Mouse (Mus musculus) v-Abl transformed pro-B cells (cell line): ENCODE data around the gene Gabrb1.

ENCODE experiments used
- in situ Hi-C, 2 experiments: fragments of 400-800 bp; cut with MboI; formaldehyde crosslinking; loops; one replicate each; pipeline ENCODE4 v1.15.1; 2025; ENCODE audit not compliant: unreplicated experiment in 2 of 2

The Gabrb1 gene

DNA sequence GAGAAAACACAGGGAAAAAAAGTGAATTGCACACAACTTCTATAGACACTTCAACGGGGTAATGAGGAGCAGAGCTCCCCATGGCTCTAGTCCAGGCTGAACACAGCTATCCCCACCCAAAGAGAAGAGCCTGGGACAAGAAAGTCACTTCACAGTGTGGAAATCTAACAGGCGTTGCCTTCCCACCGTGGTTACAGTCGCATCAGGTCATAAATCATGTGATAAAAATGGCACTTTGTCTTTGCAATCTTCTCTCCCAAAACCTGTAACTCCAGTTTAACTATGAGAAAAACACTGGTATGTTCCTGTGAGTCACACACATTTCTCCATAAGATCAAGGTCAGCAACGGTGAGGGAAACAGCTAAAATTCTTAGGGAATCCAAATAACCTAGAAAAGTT, 498.7 kb downstream of the Gabrb1 start:
- in situ Hi-C loops: loop anchor here in 1 of 2 experiments (25.0 kb wide), 2 partner anchors 406 to 1931 kb away; partner anchors contain the start of gene Nfxl1

DNA sequence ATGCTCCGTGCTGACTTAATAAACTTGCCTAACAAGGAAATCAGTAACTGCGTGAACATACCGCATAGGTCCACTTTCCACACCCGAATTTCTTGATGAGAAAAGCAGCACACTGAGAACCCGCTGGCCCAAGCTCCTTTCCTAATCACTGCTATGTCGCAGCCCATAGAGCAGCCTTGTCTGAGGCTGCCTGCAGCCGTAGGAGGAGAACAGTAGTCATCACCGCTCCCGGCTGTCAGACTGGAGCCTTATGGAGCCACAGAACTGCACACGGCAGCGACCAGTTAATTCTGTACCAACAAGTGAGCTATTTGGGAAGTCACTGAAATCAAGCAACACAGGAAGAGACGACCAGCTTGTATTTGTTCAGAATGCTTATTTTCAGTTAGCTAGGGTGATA, 500.8 kb downstream of the Gabrb1 start:
- in situ Hi-C loops: loop anchor here in 1 of 2 experiments (25.0 kb wide), 2 partner anchors 404 to 1929 kb away; partner anchors contain the start of gene Nfxl1

DNA sequence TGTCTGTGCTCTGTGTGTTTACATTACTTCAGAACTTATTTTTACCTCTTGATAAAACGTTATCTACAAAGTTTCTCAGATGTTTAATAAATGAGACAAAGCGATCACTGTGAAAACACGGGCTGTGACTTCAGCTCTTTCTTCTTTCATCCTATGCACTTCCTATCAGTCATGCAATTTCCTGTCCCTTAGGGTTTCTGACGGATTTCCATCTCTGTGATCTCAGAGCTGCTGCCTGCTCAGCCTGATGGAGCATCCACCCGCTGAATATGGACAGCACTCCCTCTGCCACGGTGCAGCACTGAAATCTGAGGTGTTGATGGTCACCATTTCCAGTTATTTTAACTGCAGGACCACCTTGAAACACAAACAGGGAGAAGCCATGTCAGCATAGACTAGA, 501.6 kb downstream of the Gabrb1 start:
- in situ Hi-C loops: loop anchor here in 1 of 2 experiments (25.0 kb wide), 2 partner anchors 403 to 1928 kb away; partner anchors contain the start of gene Nfxl1

DNA sequence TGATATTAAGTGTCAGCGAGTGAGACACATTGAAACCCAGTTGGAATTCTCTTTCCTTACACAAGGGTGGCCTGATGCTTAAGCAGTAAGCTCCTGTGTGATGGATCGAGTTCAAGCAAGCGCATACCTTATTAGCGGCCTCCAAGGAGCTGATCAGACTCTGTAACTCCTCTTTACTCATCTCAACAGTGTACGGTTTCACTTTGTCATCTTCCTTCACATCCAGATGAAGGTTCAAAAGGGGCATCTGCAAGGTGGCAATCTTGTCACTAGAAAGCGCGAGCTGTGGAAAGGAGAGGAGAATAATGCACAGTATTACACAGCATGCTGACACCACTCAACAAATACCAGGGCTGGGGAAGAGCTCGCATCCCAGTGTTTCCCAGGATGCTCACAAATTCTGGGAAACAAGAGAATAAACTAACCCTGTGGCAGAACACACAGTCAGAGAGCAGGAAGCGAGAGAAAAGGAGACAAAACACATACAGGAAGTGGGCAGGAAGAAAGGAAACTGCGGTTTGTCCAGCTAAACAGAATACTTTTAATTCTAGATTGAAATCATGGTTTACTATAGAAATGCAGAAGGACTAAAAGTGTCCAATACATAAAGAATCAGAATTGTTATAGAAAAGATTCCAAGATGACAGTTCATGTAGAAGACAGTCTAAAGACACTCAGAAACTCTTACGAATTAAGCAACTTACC, 503.0 kb downstream of the Gabrb1 start:
- in situ Hi-C loops: loop anchor here in 1 of 2 experiments (25.0 kb wide), 2 partner anchors 401 to 1926 kb away; partner anchors contain the start of gene Nfxl1

DNA sequence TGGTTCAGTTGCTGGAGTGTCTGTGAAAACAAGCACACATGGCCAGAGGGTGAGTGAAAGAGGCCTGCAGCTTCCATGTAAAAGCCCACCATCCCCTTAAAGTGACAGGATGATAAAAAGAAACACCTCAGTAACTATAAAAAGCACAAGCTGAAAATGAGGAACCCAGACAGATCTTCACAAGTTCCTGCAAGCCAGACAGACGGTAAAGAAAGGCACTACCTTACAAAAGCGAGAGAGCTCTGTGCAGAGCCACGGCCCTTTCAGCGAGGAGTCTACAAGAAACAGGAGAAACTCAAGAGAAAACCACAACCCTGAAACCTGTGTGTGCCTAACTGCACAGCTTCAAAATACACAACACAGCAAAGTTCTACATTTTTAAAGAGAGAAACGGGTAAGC, 504.9 kb downstream of the Gabrb1 start:
- in situ Hi-C loops: loop anchor here in 1 of 2 experiments (25.0 kb wide), 2 partner anchors 399 to 1924 kb away; partner anchors contain the start of gene Nfxl1

DNA sequence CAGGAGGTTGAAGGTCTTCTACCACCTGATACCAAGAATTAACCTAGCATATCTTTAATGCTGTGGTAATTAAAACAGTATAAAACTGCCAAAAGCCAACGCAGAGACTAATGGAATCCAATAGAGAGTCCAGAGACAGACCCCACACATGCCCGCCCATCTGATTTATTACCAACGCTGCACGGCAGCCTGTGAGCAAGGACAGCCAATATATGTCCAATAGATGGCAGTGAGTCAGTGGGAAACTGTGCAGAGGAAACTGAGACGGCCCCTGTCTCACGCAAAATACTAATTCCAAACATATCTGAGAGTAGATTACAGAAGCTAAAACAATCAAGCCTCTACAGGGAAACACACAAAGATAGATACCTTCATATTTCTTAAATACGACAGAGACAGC, 506.5 kb downstream of the Gabrb1 start:
- in situ Hi-C loops: loop anchor here in 1 of 2 experiments (25.0 kb wide), 2 partner anchors 398 to 1923 kb away; partner anchors contain the start of gene Nfxl1

DNA sequence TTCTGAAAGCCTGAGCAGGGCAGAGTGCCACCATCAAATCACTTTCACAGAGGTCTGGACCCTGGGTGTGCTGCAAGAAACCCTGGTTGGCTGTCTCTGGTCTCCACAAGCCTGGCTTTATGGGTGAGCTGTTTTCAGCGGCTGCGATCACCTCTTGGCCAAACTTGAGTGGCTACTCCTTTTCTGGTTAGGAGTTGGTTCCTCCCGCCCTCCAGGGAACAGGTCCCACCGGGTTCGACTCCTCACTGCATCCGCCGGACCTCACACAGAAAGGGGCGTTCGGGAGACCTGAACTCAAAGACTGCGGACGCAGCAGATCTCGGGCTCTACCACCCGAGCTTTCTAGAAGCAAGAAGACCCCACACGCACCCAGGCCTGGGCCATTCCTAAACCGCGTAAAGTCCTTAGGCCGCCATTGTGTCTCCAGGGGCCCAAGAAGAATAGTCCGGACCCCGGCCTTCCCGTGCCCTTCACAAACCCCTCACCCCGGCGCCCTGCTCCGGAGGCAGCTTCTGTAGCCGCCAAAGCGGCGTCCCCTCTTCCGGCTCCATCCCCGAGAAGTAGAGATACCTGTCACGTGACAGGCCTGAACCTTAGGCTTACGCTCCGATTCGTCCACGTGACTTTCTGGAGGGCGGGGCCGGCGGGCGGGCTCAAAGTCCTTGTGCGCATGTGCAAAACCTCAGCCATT, 509.8 kb downstream of the Gabrb1 start, which contains the start of gene Commd8:
Gene Commd8, minus strand, starts transcription at position 596 of the 691 bp plus-strand sequence.
- in situ Hi-C loops: loop anchor here in 1 of 2 experiments (25.0 kb wide), 2 partner anchors 395 to 1920 kb away; partner anchors contain the start of gene Nfxl1

DNA sequence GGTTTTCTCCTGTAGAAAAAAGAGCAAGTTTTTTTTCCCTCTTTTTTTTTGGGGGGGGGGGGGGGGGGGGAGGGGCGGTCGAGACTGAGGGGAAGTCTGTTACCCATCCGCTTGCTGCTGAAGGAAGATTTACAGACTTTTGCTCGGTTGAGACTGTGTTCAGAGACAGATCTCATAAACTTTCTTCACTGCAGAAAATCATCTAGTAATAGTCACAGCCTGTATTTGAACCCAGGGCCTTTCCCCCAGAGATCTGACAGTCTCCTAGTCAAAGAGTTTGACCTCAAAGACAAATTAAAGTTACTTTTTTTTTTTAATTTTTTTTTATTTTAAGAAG, 510.3 kb downstream of the Gabrb1 start:
- in situ Hi-C loops: loop anchor here in 1 of 2 experiments (25.0 kb wide), 2 partner anchors 394 to 1919 kb away; partner anchors contain the start of gene Nfxl1

DNA sequence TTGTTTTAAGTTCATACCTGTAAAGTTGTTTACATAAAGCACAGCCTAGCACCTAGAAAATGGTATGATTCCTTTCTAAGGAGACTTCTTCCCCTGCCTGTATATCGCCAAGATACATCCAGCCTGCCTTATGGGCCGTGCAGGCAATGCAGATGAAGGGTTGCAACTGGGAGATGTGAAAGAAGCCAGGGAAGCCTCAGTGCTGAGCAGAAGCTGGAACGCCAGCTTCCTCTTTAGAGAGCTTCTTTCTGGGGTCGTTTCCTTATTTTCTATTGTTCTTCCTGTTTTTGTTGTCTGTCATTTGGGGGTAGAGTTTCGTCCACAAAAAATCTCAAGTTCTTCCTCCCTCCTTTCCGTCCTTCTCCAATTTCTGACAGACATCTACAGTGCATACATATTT, 512.2 kb downstream of the Gabrb1 start:
- in situ Hi-C loops: loop anchor here (5.0 to 25.0 kb wide), 3 partner anchors 97 to 1917 kb away; partner anchors contain the start of gene Nfxl1 (in 1 of the 2)

DNA sequence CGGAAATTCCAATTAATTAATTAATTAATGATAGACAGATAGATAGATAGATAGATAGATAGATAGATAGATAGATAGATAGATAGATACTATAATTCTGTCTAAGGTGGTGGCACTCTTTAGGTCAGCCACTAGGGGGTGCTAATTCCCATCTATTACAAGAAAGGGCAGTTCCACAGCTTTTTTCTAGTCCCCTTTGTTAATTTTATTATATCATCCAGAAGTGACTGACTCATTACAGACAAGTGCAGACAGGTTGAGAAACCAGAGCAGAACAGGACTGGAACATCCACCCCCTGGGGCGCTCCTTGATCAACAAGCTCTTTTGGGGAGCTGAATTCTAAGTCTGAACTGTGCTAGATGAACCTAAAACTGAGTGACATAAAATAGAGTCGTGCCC, 514.8 kb downstream of the Gabrb1 start:
- in situ Hi-C loops: loop anchor here (5.0 to 25.0 kb wide), 3 partner anchors 95 to 1915 kb away; partner anchors contain the start of gene Nfxl1 (in 1 of the 2)

DNA sequence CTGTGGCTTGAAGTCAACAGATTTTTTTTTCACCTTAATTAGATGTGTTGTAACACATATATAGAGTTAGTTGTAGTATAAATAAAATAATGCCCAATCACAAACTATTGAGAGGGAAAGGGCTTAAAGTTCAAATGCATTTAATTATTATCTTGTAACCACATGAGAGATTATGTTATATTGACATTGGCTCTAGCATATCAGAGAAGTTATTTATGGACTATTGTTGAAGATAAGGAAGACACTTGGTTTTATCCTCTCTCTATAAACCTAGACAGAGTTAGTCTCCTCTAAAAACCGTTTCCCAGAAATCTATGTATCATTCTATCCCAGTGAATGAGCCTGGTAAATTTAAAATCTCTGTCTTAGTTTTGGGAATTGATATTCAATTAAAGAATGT, 515.6 kb downstream of the Gabrb1 start:
- in situ Hi-C loops: loop anchor here (5.0 to 25.0 kb wide), 3 partner anchors 94 to 1914 kb away; partner anchors contain the start of gene Nfxl1 (in 1 of the 2)

DNA sequence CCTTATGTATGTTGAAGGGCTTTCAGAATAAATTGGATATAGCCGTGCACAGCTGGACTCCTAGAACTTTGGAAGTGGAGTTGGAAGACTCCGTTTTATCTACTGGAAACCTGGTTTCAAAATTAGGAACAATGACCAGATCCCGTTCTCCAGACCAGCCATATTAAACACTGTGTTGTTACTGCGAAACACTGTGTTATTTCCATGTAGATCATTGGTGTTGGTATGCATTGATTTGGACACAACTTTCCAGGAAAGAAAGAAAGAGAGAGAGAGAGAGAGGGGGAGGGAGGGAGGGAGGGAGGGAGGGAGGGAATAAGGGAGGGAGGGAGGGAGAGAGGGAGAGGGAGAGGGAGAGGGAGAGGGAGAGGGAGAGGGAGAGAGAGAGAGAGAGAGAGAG, 517.1 kb downstream of the Gabrb1 start:
- in situ Hi-C loops: loop anchor here (25.0 kb wide), 2 partner anchors 387 to 1087 kb away; partner anchors contain the start of genes Fryl (in 1 of the 2) and Nfxl1 (in 1 of the 2)

DNA sequence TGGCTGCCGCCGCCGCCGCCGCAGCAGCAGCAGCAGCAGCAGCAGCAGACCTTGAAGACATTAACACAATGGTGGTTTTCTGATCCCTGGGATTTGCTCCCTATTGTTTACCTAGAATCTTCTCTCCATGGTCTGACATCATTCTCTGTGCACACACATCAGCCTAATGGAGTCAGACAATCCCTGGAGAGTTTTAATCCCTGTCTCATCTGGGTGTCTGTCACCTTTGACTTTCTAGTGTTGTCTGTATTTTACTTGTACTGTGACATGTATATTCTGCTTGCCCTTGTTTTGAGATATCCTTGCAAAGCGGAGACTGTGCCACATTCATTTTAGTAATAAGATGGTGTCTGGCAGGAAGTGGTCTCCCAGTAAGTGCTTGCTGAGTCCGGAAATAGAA, 517.6 kb downstream of the Gabrb1 start:
- in situ Hi-C loops: loop anchor here (25.0 kb wide), 2 partner anchors 387 to 1087 kb away; partner anchors contain the start of genes Fryl (in 1 of the 2) and Nfxl1 (in 1 of the 2)

DNA sequence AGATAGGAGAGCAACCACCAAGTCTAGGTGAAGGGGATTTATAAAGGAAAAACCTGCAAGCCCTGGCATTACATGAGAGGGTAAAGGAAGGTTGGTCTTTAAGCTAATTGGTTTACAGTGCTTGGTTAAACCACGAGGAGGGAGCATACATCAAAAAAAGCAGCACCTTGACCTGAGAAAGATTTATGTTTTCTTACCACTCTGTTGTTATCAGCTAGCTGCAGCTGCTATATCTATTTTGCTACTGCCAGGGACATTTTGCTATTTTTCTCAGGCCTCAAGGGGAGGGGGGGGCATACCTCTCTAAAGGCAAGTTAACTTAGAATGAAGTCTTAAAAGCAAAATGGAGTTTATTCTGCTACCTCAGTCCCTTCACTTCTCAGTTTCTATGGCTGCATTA, 523.3 kb downstream of the Gabrb1 start:
- in situ Hi-C loops: loop anchor here (25.0 kb wide), 2 partner anchors 381 to 1081 kb away; partner anchors contain the start of genes Fryl (in 1 of the 2) and Nfxl1 (in 1 of the 2)

DNA sequence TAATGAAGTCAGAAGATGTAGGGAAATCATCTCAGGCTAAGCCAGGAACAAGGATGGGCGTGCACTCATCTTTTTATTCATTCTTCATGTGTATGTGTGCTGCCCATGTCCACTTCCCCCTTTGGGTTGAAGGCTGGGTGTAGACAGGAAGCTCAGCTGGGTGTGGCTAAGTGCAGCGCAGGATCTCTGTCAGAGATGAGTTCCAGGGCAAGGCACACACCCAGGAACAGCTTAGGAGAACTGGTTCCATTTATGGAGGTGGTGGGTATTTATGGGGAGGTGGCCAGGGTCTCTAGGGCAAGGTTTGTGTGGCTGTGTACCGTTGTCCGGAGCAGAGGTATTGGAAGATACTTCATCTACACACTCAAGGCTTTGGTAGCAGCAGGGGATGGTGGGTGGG, 524.9 kb downstream of the Gabrb1 start:
- in situ Hi-C loops: loop anchor here (25.0 kb wide), 2 partner anchors 379 to 1079 kb away; partner anchors contain the start of genes Fryl (in 1 of the 2) and Nfxl1 (in 1 of the 2)

DNA sequence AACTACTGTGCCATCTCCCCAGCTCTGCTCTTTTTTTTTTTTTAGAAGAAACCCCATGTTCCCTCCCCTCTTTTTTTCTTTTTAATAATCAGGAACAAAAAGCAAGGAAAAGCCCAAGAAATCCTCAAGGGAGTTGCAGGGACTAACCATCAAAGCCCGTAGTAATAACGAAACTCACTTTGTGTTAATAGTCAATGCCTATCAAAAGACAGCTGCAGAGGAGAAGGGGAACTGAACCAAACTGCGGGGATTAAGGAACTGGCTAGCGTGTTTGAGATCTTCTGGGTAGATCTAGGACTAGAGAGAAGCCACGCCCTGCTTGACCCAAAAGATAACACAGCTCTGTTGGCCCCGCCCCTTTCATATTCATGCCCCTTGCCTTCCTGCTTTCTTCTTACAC, 526.0 kb downstream of the Gabrb1 start:
- in situ Hi-C loops: loop anchor here (25.0 kb wide), 2 partner anchors 378 to 1078 kb away; partner anchors contain the start of genes Fryl (in 1 of the 2) and Nfxl1 (in 1 of the 2)

DNA sequence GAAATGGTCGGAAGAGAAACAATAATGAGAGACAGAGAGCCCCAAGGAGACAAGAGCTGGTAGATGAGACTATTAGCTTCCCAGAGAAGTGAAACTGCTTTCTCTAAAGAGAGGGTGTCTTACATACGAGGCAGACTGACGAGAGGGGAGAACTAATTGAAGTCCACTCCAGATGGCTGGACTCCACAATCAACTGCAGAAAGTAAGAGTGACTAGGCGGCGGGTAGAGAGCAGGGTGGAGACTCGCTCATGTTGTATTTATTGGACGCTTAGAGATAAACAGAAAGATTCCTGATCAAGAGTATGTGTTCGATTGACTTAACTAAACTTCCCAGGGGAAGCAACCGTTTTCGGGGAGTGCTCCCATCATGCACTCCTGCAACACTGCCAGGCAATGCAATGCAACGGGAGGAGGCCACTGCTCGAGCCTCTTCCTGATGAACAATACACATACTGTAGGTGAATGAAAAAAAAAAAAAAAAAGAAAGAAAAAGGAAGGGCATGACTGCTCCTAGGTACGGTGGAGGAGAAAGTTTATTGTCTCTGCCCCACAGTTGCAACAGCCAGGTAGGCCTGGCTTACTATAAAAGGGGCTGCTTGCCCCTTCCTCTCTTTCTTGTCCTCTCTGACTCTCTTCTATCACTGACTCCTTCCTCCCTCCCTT, 526.7 kb downstream of the Gabrb1 start:
- in situ Hi-C loops: loop anchor here (25.0 kb wide), 2 partner anchors 378 to 1078 kb away; partner anchors contain the start of genes Fryl (in 1 of the 2) and Nfxl1 (in 1 of the 2)

DNA sequence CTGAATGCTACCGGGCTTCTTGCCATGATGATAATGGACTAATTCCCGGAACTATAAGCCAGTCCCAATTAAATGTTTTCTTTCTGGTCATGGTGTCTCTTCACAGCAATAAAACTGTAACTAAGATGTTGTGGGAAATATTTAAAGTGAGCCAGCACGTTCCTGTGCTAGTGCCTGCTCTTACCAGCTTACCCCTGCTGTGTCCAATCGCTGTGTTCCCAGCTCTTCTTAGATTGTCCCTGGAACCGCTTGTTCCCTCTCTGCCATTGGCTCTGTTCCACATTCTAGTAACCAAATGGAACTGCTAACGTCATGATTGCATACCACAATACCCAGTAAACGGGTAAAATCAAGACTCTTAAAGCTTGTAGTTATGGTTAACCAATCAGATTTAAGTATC, 533.2 kb downstream of the Gabrb1 start:
- in situ Hi-C loops: loop anchor here (25.0 kb wide), 2 partner anchors 371 to 1071 kb away; partner anchors contain the start of genes Fryl (in 1 of the 2) and Nfxl1 (in 1 of the 2)

DNA sequence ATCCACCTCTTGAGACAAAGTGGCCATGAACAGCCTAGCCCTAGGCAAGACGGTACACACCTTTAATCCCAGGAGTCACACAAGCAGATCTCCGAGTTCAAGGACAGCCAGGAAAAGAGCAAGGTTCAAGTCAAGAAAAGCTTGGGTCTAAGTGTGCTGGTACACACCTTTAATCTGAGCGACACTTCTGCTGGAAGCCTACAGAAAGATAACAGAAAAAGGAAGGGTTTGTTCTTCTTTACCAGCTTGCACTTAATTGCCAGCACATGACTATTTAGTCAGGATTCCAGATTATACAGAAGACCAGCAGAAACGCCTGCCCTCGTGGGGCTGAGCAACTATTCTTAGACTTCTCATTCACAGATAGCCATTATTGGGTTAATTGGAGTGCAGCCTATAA, 534.0 kb downstream of the Gabrb1 start:
- in situ Hi-C loops: loop anchor here (25.0 kb wide), 2 partner anchors 370 to 1070 kb away; partner anchors contain the start of genes Fryl (in 1 of the 2) and Nfxl1 (in 1 of the 2)
